Mouse (Mus musculus) midbrain, postnatal 0 days (tissue): ENCODE results near the gene Pde6h. TPM values are rescaled to one million over a fixed set of nuclear protein-coding genes. Genes with fewer than 3 reads are reported as not detected.

Experiments used
- ATAC-seq: fragments of 200-750 bp; cut with Nextera tagmentation; 2 replicates; pipeline ENCODE4 v1.8.0; 2017; ENCODE audit warnings: moderate number of reproducible peaks, mild to moderate bottlenecking, moderate TSS enrichment, moderate library complexity; ENCODE audit not compliant: low FRiP score
- DNase-seq: peaks from one replicate; pipeline ENCODE4 v3.0.0-alpha.2; 2015; ENCODE audit warnings: low spot score
- H3K27ac ChIP-seq: fragments of 300-500 bp; sonication (generic); 2 replicates; pipeline ENCODE4 v1.5.1; 2014; ENCODE audit warnings: low read depth, mild to moderate bottlenecking, low read length, mixed read lengths
- H3K27me3 ChIP-seq: fragments of 300-500 bp; sonication (generic); 2 replicates; pipeline ENCODE4 v1.6.1; 2014; ENCODE audit warnings: low read length, control low read depth, mixed read lengths; ENCODE audit not compliant: insufficient read depth
- H3K36me3 ChIP-seq: fragments of 300-500 bp; sonication (generic); 2 replicates; pipeline ENCODE4 v1.6.1; 2014; ENCODE audit warnings: low read length, control low read depth, mixed read lengths; ENCODE audit not compliant: insufficient read depth
- H3K4me1 ChIP-seq: fragments of 300-500 bp; sonication (generic); 2 replicates; pipeline ENCODE4 v1.6.1; 2014; ENCODE audit warnings: mild to moderate bottlenecking, control low read depth, antibody characterized with exemption, low read length, mixed read lengths; ENCODE audit not compliant: insufficient read depth
- H3K4me2 ChIP-seq: fragments of 300-500 bp; sonication (generic); 2 replicates; pipeline ENCODE4 v1.6.1; 2014; ENCODE audit warnings: low read depth, mild to moderate bottlenecking, low read length, mixed read lengths; ENCODE audit not compliant: poor library complexity, severe bottlenecking
- H3K4me3 ChIP-seq: fragments of 300-500 bp; sonication (generic); 2 replicates; pipeline ENCODE4 v1.5.1; 2014; ENCODE audit warnings: low read depth, mild to moderate bottlenecking, low read length, moderate library complexity
- H3K9ac ChIP-seq: fragments of 300-500 bp; sonication (generic); replicated peaks from 2 replicates; pipeline ENCODE4 v1.6.1; 2014; ENCODE audit warnings: mild to moderate bottlenecking, low read length, moderate library complexity, mixed read lengths; ENCODE audit not compliant: poor library complexity, severe bottlenecking
- H3K9me3 ChIP-seq: fragments of 300-500 bp; sonication (generic); 2 replicates; pipeline ENCODE4 v1.6.1; 2016; ENCODE audit warnings: low read length, control low read depth
- CTCF ChIP-seq: IDR thresholded peaks from 2 replicates; pipeline ENCODE4 v1.5.1; 2016; ENCODE audit warnings: antibody characterized with exemption, mild to moderate bottlenecking
- WGBS: fragments of 180-500 bp; shearing (Covaris S2); extraction: QIAGEN DNeasy Blood & Tissue Kit; methylation state at CpG from one replicate; pipeline ENCODE4 v1.1.7; 2014; 5-methylcytosine and 5-hydroxymethylcytosine counted together
- polyA plus RNA-seq: library from polyadenylated mRNA; unstranded; fragments of >200 nt; fragmentation: Nextera tagmentation; extraction: Ambion mirVana; gene quantifications from 2 replicates; pipeline ENCODE4 v1.2.1, GENCODE M21; 2015
- total RNA-seq: library from RNA; depleted of rRNA; stranded (reverse); fragments of >200 nt; gene quantifications from 2 replicates; pipeline ENCODE4 v1.2.3, GENCODE M21; 2014; rRNA removed

The Pde6h gene
- total and polyA plus RNA-seq, 2 experiments from 2014 or later: 0.05 to 0.84 TPM

DNA sequence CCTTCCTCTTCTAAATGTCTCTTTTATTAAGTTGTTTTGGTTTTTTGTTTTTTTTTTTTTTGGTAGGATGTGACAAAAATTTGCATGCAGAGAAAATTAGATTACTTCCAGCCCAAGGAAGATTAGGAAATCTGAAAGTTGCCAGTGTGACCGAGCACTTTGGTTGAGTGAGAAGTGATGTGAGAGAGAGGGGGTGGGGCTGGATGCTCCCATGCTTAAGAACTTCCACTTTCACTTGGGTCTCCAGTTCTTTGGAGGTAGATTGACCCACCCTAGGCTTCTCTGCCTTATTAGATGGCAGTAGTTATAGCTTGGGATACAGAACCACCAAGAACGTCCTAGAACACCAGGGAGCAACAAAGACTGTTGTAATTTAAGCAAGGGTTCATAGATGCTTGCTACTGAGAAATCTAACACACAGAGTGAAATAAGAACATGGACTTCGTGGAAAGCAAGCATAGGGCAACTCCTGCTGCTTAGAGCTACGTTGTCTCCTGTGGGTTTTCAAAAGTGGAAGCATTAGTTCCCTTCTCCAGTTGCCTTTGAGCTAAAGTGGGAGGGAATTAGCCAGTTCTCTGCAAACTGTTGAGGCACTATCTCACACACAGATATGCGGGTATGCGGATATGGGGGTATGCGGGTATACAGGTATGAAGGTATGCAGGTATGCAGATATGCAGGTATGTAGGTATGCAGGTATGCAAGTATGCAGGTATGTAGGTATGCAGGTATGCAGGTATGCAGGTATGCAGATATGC, 93.8 kb downstream of the Pde6h start:
- Histone ChIP-seq H3K9ac (no peak overlapping the region), H3K27ac (no peak overlapping the region), H3K4me2 (no peak overlapping the region), H3K4me1 (no peaks in the 10 kb centered on the region), H3K27me3 (no peaks in the 10 kb centered on the region), H3K9me3 (no peaks in the 10 kb centered on the region), H3K4me3 (no peak overlapping the region), H3K36me3 (no peaks in the 10 kb centered on the region)
- ATAC-seq (no peak), DNase-seq (no peak)
- 85% methylated on average over 7 of the region's 7 CpGs for WGBS
- no peak for TF ChIP-seq CTCF

Other genes with a start within 250 kb of the Pde6h start
- 0.55 and 1.4 TPM in 2 replicates for gene Gucy2c, start 142.1 kb upstream of the Pde6h start, total RNA-seq
- gene Gucy2c, start 142.1 kb upstream of the Pde6h start, polyA plus RNA-seq: 0.87 and 1.1 TPM in 2 replicates
- 38.0 and 58.4 TPM in 2 replicates for gene Hist4h4, start 119.4 kb upstream of the Pde6h start, total RNA-seq
- 0.32 and 0.45 TPM in 2 replicates for gene Hist4h4, start 119.4 kb upstream of the Pde6h start, polyA plus RNA-seq
- gene H2afj, start 115.6 kb upstream of the Pde6h start, total RNA-seq: 19.0 and 25.9 TPM in 2 replicates
- gene H2afj, start 115.6 kb upstream of the Pde6h start, polyA plus RNA-seq: 98.8 and 114 TPM in 2 replicates
- 0.33 and 1.7 TPM in 2 replicates for gene BC049715, start 96.2 kb upstream of the Pde6h start, total RNA-seq
- gene BC049715, start 96.2 kb upstream of the Pde6h start, polyA plus RNA-seq: 2.0 and 2.3 TPM in 2 replicates
- gene Wbp11, start 95.6 kb upstream of the Pde6h start, total RNA-seq: 43.6 and 44.8 TPM in 2 replicates
- gene Wbp11, start 95.6 kb upstream of the Pde6h start, polyA plus RNA-seq: 73.6 and 86.1 TPM in 2 replicates
- gene Smco3, start 88.4 kb upstream of the Pde6h start, total RNA-seq: 1.7 and 3.6 TPM in 2 replicates
- 0.83 and 1.2 TPM in 2 replicates for gene Smco3, start 88.4 kb upstream of the Pde6h start, polyA plus RNA-seq
- gene Art4, start 66.1 kb upstream of the Pde6h start, total RNA-seq: 0.11 and 0.33 TPM in 2 replicates
- gene Art4, start 66.1 kb upstream of the Pde6h start, polyA plus RNA-seq: 0.12 and 0.20 TPM in 2 replicates
- gene Mgp, start 48.0 kb upstream of the Pde6h start, total RNA-seq: 25.6 and 31.4 TPM in 2 replicates
- 72.6 and 74.6 TPM in 2 replicates for gene Mgp, start 48.0 kb upstream of the Pde6h start, polyA plus RNA-seq
- not detected in 2 replicates for gene Erp27, start 1.7 kb upstream of the Pde6h start, total RNA-seq
- gene Erp27, start 1.7 kb upstream of the Pde6h start, polyA plus RNA-seq: not detected in 2 replicates
- 8.3 and 9.0 TPM in 2 replicates for gene Arhgdib, start 18.1 kb downstream of the Pde6h start, total RNA-seq
- 16.1 and 19.0 TPM in 2 replicates for gene Arhgdib, start 18.1 kb downstream of the Pde6h start, polyA plus RNA-seq
- 0.82 and 2.9 TPM in 2 replicates for gene Rerg, start 246.7 kb downstream of the Pde6h start, total RNA-seq
- 8.3 and 9.8 TPM in 2 replicates for gene Rerg, start 246.7 kb downstream of the Pde6h start, polyA plus RNA-seq